Mouse (Mus musculus) bone marrow macrophage, adult 2 months (primary cell): Measurements from ENCODE around the gene Zfp593.

ENCODE experiments used
- CTCF ChIP-seq: IDR thresholded peaks from 2 replicates; pipeline ENCODE4 v1.5.1; 2012; ENCODE audit warnings: low read depth, mild to moderate bottlenecking, low read length, moderate library complexity
- POLR2A ChIP-seq: IDR thresholded peaks from 2 replicates; pipeline ENCODE4 v1.6.1; 2012; ENCODE audit warnings: mild to moderate bottlenecking, low read depth, low read length, borderline replicate concordance

DNA sequence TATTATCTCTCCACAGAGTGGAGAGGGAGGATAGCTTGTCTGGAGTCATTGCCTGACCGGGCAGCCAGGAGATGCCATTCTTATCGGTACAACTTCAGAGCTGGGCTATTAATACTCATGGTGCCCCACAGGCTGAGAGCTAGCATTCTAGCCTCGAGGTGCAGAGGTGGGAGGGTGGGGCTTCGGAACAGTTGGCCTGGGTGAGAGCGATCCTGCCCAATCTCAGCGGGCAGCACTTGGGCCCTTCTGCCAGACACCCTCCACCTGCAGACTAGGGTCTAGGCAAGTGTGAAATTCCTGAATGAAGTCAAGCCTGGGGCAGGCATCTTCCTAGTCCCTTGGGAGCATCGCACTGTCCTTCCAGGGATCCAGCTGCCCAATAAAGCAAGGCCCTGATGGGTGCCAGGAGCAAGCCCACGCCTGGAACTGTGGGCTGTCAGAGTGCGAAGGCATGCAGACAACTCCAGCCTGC lies 48.3 kb upstream of the Zfp593 start:
- TF ChIP-seq POLR2A (no peak), CTCF (no peak)
